Mouse (Mus musculus): ENCODE measurements around the gene Kcnj14.

Kcnj14 gene

GRCm38 (mm10) chr7:45824598-45824997 lies at the start of gene Kcnj14:
Gene Kcnj14 (minus strand): TSS chr7:45824782.
- DNase-seq = no peak

- DNase-seq = peak; percentile 35 to 60
Measured at GRCm38 (mm10) chr7:45873061-45873947, 48.7 kb upstream of the Kcnj14 start.

- DNase-seq = peak; percentile 79 to 91
Measured at GRCm38 (mm10) chr7:45872624-45873023, 48.0 kb upstream of the Kcnj14 start, which contains the start of gene Kdelr1. Gene Kdelr1 (plus strand): TSS chr7:45872772.

- DNase-seq = no peak
Measured at GRCm38 (mm10) chr7:45870282-45871058, 45.9 kb upstream of the Kcnj14 start.

GRCm38 (mm10) chr7:45869787-45870186 lies 45.2 kb upstream of the Kcnj14 start:
- peak in 1 of 2 experiments; percentile 34 for DNase-seq

- no peak for DNase-seq
Measured at GRCm38 (mm10) chr7:45869107-45869670, 44.6 kb upstream of the Kcnj14 start.

GRCm38 (mm10) chr7:45867871-45868270 lies 43.3 kb upstream of the Kcnj14 start:
- no peak for DNase-seq

- peak; percentile 88 to 96 for DNase-seq
Measured at GRCm38 (mm10) chr7:45865925-45866910, 41.6 kb upstream of the Kcnj14 start.

- no peak for DNase-seq
Measured at GRCm38 (mm10) chr7:45864435-45864834, 39.9 kb upstream of the Kcnj14 start.

- DNase-seq = no peak
Measured at GRCm38 (mm10) chr7:45862804-45863203, 38.2 kb upstream of the Kcnj14 start.

GRCm38 (mm10) chr7:45859008-45859407 lies 34.4 kb upstream of the Kcnj14 start:
- no peak for DNase-seq

GRCm38 (mm10) chr7:45856950-45857901 lies 32.6 kb upstream of the Kcnj14 start:
- DNase-seq = no peak

- DNase-seq = no peak
Measured at GRCm38 (mm10) chr7:45853089-45853488, 28.5 kb upstream of the Kcnj14 start.

- no peak for DNase-seq
Measured at GRCm38 (mm10) chr7:45850661-45851060, 26.1 kb upstream of the Kcnj14 start.

- DNase-seq = no peak
Measured at GRCm38 (mm10) chr7:45848447-45849027, 24.0 kb upstream of the Kcnj14 start.

- DNase-seq = no peak
Measured at GRCm38 (mm10) chr7:45842950-45843744, 18.6 kb upstream of the Kcnj14 start.

- DNase-seq = no peak
Measured at GRCm38 (mm10) chr7:45833924-45834323, 9.3 kb upstream of the Kcnj14 start.

- DNase-seq = no peak
Measured at GRCm38 (mm10) chr7:45833148-45833790, 8.7 kb upstream of the Kcnj14 start.

- DNase-seq = no peak
Measured at GRCm38 (mm10) chr7:45832428-45832827, 7.8 kb upstream of the Kcnj14 start.
